Mouse (Mus musculus) embryonic fibroblast, embryonic 13.5 days (primary cell): ENCODE results near the gene Kcnab3.

ENCODE experiments used
- CTCF ChIP-seq: IDR thresholded peaks from 2 replicates; pipeline ENCODE4 v1.5.1; 2011; ENCODE audit warnings: mild to moderate bottlenecking, control low read depth, low read length, moderate library complexity, borderline replicate concordance; ENCODE audit not compliant: insufficient read depth
- POLR2A ChIP-seq: IDR thresholded peaks from 2 replicates; pipeline ENCODE4 v1.6.1; 2011; ENCODE audit warnings: low read depth, mild to moderate bottlenecking, control low read depth, low read length, moderate library complexity

GRCm38 (mm10) chr11:69367616-69368355 is 41.7 kb downstream of the Kcnab3 start:
- no peak; the same call in 1 of the 2 replicates for TF ChIP-seq POLR2A
- TF ChIP-seq CTCF, result no peak
